Mouse (Mus musculus): ENCODE data around the gene Bst1.

Bst1 gene

DNA sequence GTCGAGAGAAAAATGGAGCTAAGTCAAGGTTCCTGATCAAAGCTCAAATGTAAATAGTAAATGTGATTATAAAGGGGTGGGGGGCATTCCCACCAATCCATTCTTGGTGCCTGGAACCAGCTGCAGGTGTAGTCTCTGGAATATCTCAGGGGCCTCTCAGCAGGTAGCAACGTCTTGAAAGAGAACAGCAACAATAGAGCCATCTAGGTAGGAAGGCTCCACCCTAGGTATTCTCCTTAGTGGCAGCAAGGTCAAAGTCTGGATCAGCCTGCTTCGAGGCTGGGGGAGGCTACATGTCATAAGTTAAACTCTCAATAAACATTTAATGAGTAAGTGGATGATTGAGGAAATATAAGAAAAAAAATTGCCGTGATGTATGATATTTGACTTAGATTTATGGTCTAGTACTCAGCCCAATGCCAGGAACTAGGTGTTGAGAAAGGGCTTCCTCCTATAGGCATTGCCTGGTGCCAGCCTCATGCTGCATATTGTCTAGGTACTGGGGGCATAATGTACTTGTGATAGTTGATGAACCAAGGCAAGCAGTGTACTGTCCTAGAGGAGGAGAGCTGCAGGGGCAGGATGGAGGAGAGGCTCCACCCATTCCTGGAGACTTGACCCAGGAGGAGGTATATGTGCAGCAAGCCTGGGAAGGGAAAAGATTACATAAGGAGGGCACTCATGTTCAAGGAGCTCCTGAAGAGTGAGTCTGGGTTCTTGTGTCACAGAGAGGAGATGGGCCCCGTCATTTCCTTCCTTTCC is 42.2 kb downstream of the Bst1 start:
- DNase-seq, result no peak

DNA sequence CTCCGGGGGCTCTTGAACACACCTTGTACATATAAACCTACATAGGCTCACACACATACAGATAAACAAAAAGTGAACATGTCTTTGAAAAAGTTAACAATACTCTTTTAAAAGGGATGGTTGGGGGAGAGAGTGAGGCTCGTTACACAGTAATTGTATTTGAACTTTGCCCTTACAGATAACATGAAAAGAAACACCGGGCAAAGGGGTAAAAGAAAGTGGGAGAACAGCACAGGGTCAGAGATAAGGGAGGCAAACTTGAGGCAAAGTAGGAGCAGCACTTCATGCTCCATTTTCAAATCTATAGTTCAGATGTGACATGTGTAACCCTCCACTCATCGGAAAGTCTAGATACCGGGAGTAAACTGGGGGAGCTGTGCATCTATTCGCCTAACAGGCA is 45.0 kb downstream of the Bst1 start:
- DNase-seq, result no peak

DNA sequence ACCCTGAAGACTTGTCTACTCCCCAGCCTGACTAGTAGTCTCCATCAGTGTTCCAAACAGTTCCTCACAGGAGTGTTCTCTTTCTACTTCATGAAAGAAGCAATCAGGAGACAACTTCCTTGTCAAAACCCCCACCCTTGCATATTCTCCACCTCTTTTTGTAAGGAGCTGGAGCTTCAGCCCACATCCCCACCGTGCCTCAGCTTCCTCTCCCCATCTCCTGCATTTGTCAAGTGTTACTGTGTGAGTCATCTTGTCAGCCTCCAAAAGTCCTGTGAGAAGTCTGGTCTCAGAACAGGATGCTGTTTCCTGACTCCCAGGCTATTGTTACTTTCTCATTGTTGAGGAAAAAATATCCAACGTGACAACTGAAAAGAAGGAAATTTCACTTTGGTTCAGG is 46.6 kb downstream of the Bst1 start:
- peak in 1 of 2 experiments; percentile 48 for DNase-seq

DNA sequence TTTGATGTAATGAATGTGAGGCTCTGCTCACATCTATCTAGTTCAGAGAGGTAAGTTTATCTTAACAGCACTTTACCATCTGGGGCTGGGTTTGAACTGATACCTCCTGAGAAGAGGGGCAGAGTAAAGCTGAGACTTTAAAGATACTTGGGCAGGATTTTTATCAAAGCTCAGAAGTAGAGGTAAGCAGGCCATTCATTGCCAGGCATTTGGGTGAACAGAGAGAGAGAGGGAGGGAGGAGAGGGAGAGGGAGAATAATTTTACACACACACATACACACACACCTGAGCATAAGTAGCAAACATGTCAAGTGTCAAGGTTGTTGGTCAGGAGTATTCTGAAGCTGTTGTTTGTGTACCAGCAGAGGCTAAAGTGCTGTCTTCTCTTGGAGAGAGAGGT is 49.6 kb downstream of the Bst1 start, which contains the start of gene Cd38:
Gene Cd38, plus strand, starts transcription at position 301 of the 400 bp plus-strand sequence.
- no peak for DNase-seq

DNA sequence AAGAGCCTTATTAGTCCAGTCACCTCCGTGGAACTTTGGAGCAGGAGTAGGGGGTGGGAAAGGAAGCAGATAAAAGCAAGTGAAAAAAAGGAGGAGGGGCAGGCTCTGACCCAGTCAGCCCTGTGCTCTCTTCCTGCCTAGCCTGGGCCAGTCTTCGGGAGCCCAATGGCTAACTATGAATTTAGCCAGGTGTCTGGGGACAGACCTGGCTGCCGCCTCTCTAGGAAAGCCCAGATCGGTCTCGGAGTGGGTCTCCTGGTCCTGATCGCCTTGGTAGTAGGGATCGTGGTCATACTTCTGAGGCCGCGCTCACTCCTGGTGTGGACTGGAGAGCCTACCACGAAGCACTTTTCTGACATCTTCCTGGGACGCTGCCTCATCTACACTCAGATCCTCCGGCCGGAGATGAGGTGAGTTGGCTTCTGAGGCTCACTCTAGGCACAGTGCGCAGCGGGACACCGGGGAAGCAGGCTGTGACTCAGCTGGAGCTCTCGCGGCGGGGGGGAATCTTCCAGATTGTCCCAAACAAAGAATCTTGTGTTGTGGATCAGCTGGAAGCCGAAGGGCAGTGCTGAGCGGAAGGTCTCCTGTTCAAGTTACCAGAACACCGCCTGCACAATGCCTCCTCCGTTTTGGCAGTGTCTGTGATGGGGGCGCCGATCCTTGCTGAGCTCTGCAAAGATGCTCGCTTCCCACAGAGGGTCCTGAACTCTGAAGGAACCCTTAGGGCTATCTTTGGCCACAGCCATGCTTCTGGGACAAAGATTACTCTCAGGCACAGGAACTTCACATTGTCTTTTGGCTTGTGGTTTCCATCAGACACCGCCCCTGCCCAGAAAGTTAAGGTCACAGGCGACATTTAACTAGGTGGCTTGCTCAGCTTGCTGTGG is 50.3 kb downstream of the Bst1 start:
- peak in 1 of 2 experiments; percentile 47 for DNase-seq

DNA sequence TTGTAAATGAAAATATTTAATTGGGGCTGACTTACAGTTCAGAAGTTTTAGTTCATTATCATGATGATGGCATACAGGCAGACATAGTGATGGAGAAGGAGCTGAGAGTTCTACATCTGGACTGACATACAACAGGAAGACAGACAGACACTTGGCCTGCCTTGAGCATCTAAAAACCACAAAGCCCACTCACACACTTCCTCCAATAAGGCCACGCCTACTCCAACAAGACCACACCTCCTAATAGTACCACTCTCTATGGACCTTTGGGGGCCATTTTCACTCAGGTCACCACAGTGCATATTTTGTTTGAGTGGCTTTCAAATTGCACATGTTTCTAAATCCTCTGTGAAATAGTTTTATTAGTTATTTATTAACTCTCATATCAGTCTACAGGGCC is 53.2 kb downstream of the Bst1 start:
- DNase-seq, result no peak

DNA sequence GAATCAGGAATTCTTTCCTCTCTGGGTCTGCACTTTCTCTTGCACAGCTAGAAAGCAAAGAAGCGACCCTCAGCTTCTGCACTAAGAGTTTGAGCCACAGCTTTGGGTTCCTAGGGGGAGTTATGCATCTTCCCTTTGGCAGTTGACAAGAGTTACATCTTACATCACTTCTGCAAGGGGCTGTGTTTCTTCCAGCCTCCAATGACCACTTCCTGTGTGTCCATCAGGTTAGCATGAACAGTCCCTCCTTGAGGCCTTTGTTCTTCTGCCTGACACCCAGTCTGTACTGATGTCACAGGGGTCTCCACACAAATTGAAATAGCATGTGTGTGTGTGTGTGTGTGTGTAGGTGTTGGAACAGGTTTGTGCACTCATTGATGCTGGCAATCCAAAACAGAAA is 54.0 kb downstream of the Bst1 start:
- no peak for DNase-seq

DNA sequence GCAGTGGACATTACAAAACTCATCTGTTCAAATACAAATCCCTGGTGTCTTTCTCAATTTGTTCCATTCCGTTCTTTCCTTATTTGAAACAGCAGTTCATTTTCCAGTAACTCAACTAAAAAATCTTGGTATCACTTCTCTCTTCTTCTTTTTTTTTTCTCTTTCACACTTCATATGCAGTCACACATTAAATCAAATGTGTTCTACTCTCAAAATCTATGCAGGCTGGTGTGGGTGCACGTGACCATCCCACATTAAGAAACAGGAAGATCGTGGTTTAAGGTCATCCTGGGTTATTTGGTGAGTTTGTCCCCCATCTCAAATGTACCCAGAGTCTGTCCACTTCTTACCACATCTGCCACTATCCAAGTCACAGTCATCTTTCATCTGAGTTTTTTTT is 63.3 kb downstream of the Bst1 start:
- no peak for DNase-seq

DNA sequence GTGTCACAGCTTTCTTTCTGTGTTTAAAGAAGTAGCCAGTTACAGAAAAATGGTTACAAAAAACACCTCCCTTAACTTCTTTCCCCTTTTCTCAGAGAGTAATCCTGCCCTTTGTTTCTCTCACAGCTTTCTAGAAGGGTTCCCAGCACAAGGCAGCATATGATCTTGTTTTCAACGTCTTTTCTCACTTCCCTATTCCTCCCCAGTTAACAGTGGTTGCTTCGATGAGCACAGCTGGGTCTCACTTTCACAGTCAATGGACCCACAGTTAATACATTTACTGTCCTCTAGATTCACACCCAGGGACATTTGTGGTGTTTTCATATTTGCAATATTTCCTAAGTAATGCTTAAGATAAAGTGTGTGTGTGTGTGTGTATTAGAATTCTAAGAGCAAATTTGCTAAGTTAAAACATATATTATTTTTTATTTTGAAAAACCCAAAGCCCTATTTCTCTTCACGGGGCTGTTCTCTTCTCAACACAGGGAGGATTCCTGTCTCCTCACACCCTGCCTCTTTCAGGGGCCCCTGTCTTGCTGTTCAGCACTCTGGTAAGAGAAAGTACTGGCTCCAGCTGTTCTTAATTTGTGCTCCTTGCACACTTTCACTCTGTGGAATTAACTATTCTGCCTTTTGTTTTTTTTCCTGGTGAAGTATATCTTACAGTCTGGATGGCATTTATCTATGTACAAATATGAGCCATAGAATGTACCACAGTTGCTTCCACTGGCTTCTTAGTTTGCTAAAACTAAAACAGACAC is 66.6 kb downstream of the Bst1 start:
- DNase-seq, result no peak

DNA sequence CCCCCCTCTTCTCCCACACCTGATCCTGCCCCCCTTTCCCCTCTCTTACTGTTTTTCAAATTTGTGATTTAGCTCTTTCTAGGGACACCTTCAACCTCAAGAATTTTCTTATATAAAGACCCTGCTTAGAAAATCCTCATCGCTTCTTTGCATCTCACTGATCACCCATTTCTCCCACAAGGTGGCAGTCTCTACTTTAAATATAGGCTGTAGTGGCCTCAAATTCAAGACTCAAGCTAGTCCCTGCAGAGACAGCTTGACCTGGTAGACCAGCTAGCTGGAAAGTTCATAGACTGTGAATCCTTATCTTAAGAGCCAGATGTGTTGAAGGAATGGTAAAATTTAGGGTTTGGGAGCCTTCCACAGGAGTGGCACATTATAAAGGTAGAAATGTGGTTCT is 73.7 kb downstream of the Bst1 start:
- peak; percentile 65 to 71 for DNase-seq

Data from kidney, postnatal 36 days (tissue).